Mouse (Mus musculus) cerebellum, adult 2 months (tissue): ENCODE measurements at regions not wholly inside any gene's neighbourhood (a gene's known extent, or its start where the extent isn't known, plus 50 kb on each side); places are given as distances from the start of the nearest gene placed in this dataset.

Experiments
- CTCF ChIP-seq: fragments of 200-500 bp; IDR thresholded peaks from 2 replicates; pipeline ENCODE4 v1.5.1; 2011; ENCODE audit warnings: low read depth, mild to moderate bottlenecking, control low read depth, low read length, moderate library complexity, borderline replicate concordance; ENCODE audit not compliant: insufficient read depth
- POLR2A ChIP-seq: fragments of 200-500 bp; IDR thresholded peaks from 2 replicates; pipeline ENCODE4 v1.6.1; 2011; ENCODE audit warnings: low read length, control low read depth, borderline replicate concordance; ENCODE audit not compliant: insufficient read depth

- TF ChIP-seq CTCF (no peak), POLR2A (no peak)
Measured at GRCm38 (mm10) chr13:114654953-114655586, 163.0 kb upstream of the Mocs2 start.
